Mouse (Mus musculus) midbrain, embryonic 11.5 days (tissue): Measurements from ENCODE around the gene Pkd2. TPM values are rescaled to one million over a fixed set of nuclear protein-coding genes. Genes with fewer than 3 reads are reported as not detected.

Source experiments
- ATAC-seq: fragments of 200-750 bp; cut with Nextera tagmentation; 2 replicates; pipeline ENCODE4 v1.8.0; 2017; ENCODE audit warnings: moderate TSS enrichment, moderate library complexity; ENCODE audit not compliant: low FRiP score
- DNase-seq: peaks from one replicate; pipeline ENCODE4 v3.0.0; 2015; ENCODE audit warnings: low spot score; ENCODE audit errors: missing footprints
- H3K27ac ChIP-seq: fragments of 300-500 bp; sonication (generic); 2 replicates; pipeline ENCODE4 v1.5.1; 2014; ENCODE audit warnings: low read depth, low read length
- H3K27me3 ChIP-seq: fragments of 300-500 bp; sonication (generic); 2 replicates; pipeline ENCODE4 v1.6.1; 2014; ENCODE audit warnings: mild to moderate bottlenecking, low read length, moderate library complexity, mixed read lengths; ENCODE audit not compliant: control insufficient read depth, insufficient read depth
- H3K36me3 ChIP-seq: fragments of 300-500 bp; sonication (generic); 2 replicates; pipeline ENCODE4 v1.6.1; 2014; ENCODE audit warnings: mild to moderate bottlenecking, low read length, moderate library complexity, mixed read lengths; ENCODE audit not compliant: control insufficient read depth, insufficient read depth
- H3K4me1 ChIP-seq: fragments of 300-500 bp; sonication (generic); 2 replicates; pipeline ENCODE4 v1.6.1; 2014; ENCODE audit warnings: low read length; ENCODE audit not compliant: control insufficient read depth, insufficient read depth
- H3K4me2 ChIP-seq: fragments of 300-500 bp; sonication (generic); 2 replicates; pipeline ENCODE4 v1.6.1; 2014; ENCODE audit warnings: mild to moderate bottlenecking, moderate library complexity
- H3K4me3 ChIP-seq: fragments of 300-500 bp; sonication (generic); 2 replicates; pipeline ENCODE4 v1.5.1; 2014; ENCODE audit warnings: low read depth, low read length
- H3K9ac ChIP-seq: fragments of 300-500 bp; sonication (generic); 2 replicates; pipeline ENCODE4 v1.6.1; 2014; ENCODE audit warnings: low read length
- H3K9me3 ChIP-seq: fragments of 300-500 bp; sonication (generic); 2 replicates; pipeline ENCODE4 v1.6.1; 2016; ENCODE audit warnings: low read length; ENCODE audit not compliant: control insufficient read depth
- WGBS: fragments of 180-500 bp; shearing (Covaris S2); extraction: QIAGEN DNeasy Blood & Tissue Kit; methylation state at CpG from one replicate; pipeline ENCODE4 v1.1.7; 2014; 5-methylcytosine and 5-hydroxymethylcytosine counted together
- polyA plus RNA-seq: library from polyadenylated mRNA; unstranded; fragments of >200 nt; fragmentation: Nextera tagmentation; extraction: Ambion mirVana; gene quantifications from 2 replicates; pipeline ENCODE4 v1.2.1, GENCODE M21; 2014

The Pkd2 gene
- polyA plus RNA-seq = 10.3 and 11.2 TPM in 2 replicates

DNA sequence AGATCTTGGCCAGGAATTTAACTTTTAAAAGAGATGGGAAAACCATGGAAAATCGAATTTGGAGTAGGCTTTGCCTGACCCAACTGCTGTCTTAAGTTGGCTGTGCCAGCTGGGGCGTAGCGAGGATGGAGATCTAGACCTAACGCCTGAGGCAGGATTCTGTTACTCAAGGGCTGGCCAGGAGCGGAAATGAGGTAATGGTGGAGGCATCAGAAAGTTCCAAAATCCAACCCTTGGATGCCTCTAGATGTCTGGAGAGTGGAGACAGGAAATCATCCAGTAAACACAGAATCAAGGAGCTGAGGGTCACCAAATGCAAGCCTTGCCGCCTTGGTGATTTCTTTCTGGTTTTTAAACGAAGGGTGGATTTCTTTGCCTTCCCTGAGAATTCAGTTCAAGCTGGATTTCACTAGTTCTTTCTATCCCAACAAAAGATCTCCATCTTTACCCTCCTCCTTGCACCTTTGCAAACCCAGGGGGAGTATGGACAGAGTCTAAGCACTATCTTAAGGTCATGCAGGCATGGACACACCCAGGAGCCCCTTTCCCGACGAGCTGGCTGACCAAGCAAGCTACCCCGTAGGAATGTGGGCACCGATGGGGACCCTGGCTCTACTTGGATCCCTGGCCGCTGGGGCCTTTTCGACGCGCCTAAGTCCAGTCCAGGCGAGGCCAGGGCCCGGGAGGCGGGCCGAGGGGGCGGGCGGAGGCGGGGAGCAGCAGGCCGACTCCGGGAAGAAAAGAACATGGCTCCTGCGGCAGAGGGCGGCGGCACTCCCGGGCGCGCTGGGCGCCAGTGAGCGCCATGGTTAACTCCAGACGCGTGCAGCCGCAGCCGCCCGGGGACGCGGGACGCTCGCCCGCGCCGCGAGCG lies at the start of gene Pkd2:
Pkd2 (plus strand) TSS at position 619 of the 874 bp plus-strand sequence.
- H3K9ac ChIP-seq = peak within 1 kb of the TSS; percentile 96
- DNase-seq (peak; percentile 97), ATAC-seq (peak; percentile 91)
- H3K27me3 ChIP-seq = no peaks in the 10 kb centered on the region
- H3K36me3 ChIP-seq = no peaks in the 10 kb centered on the region
- peak within 1 kb of the TSS; percentile 69 for H3K27ac ChIP-seq
- 12% methylated on average over 45 of the region's 46 CpGs for WGBS
- 0 out of 2 replicates have a peak, but pooled peaks cover 2% of the 10 kb centered on the region for H3K4me1 ChIP-seq
- H3K4me2 ChIP-seq = peak within 1 kb of the TSS; percentile 75
- H3K9me3 ChIP-seq = no peaks in the 10 kb centered on the region
- peak within 1 kb of the TSS; percentile 68 for H3K4me3 ChIP-seq

DNA sequence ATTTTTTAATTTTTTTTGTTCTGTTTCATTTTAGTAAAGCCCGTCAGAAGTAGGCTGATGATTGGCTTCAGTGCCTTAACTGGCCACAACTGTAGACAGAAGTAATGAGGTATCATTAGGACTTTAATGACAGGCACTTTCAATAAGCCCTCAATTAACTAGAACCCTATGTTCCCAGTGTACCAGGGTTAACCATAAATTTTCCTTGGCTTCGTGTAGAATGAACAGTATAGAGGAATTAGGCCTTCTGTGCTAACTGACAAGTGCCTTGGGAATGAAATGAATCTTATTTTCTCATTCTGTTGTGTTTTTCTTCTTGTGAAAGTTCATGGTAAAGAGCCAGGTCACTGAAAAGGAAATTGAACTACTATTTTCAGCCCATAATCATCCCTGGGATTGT lies 43.3 kb upstream of the Pkd2 start:
- no peaks in the 10 kb centered on the region for H3K4me1 ChIP-seq
- H3K27me3 ChIP-seq = no peaks in the 10 kb centered on the region
- H3K36me3 ChIP-seq = no peaks in the 10 kb centered on the region
- no peak overlapping the region for H3K27ac ChIP-seq
- H3K9me3 ChIP-seq = no peaks in the 10 kb centered on the region
- no peak overlapping the region for H3K4me2 ChIP-seq
- DNase-seq = no peak
- no peak overlapping the region for H3K9ac ChIP-seq
- no peak overlapping the region for H3K4me3 ChIP-seq
- no peak for ATAC-seq
- 79% methylated on average over 2 of the region's 2 CpGs for WGBS

DNA sequence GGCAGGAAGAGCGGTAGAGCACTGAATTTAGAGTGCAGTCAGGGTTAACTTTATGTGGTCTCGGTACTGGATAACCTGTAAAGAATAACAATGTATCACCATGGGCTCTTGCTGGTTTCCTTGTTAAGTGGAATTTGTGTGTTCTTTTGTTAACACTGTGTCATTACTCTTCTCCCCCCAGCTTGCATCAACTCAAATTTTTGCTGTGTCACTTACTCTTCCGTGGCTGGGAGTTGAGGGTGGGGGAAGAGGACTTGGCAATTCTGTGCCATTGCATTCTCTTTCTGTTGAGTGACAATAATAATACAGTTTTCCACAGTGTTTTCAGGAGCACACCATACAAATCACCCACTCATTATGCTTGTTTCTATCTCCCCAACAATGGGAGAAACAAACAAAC lies 42.2 kb upstream of the Pkd2 start:
- H3K27ac ChIP-seq = no peak overlapping the region
- no peaks in the 10 kb centered on the region for H3K9me3 ChIP-seq
- H3K4me1 ChIP-seq = no peaks in the 10 kb centered on the region
- H3K4me3 ChIP-seq = no peak overlapping the region
- H3K36me3 ChIP-seq = no peaks in the 10 kb centered on the region
- H3K9ac ChIP-seq = no peak overlapping the region
- H3K4me2 ChIP-seq = no peak overlapping the region
- ATAC-seq (no peak), DNase-seq (no peak)
- H3K27me3 ChIP-seq = no peaks in the 10 kb centered on the region
- WGBS = 77% methylated on average over 3 of the region's 3 CpGs

DNA sequence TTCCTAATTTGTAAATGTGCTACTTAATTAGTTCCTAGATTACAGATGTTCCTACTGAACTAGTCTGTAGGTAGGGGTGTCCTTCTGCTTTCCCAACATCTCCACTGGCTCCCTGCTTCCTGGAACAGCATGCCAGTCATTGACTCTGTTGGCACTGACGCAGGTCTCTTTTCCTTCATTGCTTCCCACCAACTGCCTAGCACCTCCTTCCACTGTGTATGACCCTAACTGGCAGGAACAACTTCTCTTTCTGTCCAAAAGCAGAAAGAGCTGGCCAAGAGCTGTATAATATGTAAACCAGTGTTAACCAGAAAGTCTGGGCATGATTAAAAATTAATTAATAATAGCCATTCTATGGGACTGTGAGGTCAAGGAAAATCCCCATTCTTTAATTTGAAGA lies 41.5 kb upstream of the Pkd2 start:
- H3K4me1 ChIP-seq = no peaks in the 10 kb centered on the region
- no peaks in the 10 kb centered on the region for H3K9me3 ChIP-seq
- 94% methylated on average over 1 of the region's 1 CpGs for WGBS
- DNase-seq = no peak
- H3K36me3 ChIP-seq = no peaks in the 10 kb centered on the region
- no peak overlapping the region for H3K9ac ChIP-seq
- no peaks in the 10 kb centered on the region for H3K27me3 ChIP-seq
- H3K27ac ChIP-seq = no peak overlapping the region
- no peak overlapping the region for H3K4me3 ChIP-seq
- no peak for ATAC-seq
- H3K4me2 ChIP-seq = no peak overlapping the region

DNA sequence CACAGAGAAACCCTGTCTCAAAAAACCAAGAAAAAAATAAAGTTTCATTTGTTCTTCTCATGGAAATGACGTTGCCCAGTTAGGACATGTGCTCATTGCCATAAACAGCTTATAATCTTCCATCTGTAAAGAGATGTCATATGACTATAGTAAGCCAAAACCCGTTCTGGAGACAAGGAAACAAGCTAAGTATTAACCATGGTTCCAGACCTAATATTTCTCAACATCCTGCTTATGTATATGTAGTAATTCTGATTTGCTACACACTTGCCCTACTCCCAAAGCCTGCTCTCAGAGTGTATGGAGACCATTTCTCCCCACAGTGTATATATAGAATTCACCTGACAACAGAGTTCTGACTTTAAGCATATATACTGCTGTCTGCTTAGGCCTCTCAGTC lies 37.2 kb upstream of the Pkd2 start:
- 68% methylated on average over 2 of the region's 2 CpGs for WGBS
- Histone ChIP-seq H3K36me3 (no peaks in the 10 kb centered on the region), H3K27ac (no peak overlapping the region), H3K4me3 (no peak overlapping the region), H3K9ac (no peak overlapping the region), H3K27me3 (no peaks in the 10 kb centered on the region), H3K9me3 (no peaks in the 10 kb centered on the region), H3K4me1 (no peaks in the 10 kb centered on the region), H3K4me2 (no peak overlapping the region)
- no peak for ATAC-seq
- peak; percentile 69 for DNase-seq

DNA sequence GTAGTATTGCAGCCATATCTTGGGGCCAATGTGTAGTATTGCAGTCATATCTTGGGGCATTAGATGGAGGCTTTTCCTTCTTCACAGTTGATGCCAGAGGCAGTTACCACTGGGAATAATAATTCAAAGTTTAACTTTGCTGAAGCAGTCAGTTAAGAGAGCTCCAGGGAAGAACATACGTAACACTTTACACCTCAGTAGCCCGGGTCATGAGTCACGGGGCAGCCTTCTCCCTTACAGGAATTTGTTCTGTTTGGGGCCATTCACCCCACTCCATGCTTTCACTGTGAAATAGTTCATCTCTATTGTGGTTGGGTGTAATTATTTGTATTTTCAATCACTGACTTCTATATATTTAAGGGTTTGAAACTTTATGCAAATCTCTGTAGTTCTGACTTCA lies 35.4 kb upstream of the Pkd2 start:
- no peak for DNase-seq
- H3K9ac ChIP-seq = no peak overlapping the region
- H3K27me3 ChIP-seq = no peaks in the 10 kb centered on the region
- H3K9me3 ChIP-seq = no peaks in the 10 kb centered on the region
- WGBS = 87% methylated on average over 3 of the region's 3 CpGs
- no peak overlapping the region for H3K4me2 ChIP-seq
- H3K36me3 ChIP-seq = no peaks in the 10 kb centered on the region
- no peak for ATAC-seq
- H3K4me3 ChIP-seq = no peak overlapping the region
- H3K4me1 ChIP-seq = no peaks in the 10 kb centered on the region
- H3K27ac ChIP-seq = no peak overlapping the region

DNA sequence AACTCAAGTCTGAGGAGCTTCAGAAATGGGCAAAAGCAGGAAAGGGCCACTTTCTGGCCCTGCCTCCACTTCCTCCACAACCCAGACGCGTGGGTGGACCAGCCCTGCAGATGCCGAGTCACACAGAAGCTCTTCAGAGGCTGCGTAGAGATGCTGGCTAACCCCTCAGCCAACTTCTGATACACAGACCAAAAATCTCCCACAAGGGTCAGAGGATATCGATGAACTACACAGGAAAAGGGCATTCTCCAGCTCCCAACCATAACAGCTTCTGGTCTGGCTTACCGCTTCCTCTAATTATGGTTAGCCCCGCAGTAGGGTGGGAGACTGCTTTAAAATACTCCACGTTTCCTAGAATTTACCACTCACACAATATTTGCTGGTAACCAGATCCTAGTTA lies 33.3 kb upstream of the Pkd2 start:
- Histone ChIP-seq H3K4me1 (no peaks in the 10 kb centered on the region), H3K36me3 (no peaks in the 10 kb centered on the region), H3K4me2 (no peak overlapping the region), H3K4me3 (no peak overlapping the region), H3K9me3 (no peaks in the 10 kb centered on the region), H3K27ac (no peak overlapping the region), H3K9ac (no peak overlapping the region), H3K27me3 (no peaks in the 10 kb centered on the region)
- DNase-seq = peak; percentile 57
- ATAC-seq = no peak
- WGBS = 86% methylated on average over 8 of the region's 8 CpGs

DNA sequence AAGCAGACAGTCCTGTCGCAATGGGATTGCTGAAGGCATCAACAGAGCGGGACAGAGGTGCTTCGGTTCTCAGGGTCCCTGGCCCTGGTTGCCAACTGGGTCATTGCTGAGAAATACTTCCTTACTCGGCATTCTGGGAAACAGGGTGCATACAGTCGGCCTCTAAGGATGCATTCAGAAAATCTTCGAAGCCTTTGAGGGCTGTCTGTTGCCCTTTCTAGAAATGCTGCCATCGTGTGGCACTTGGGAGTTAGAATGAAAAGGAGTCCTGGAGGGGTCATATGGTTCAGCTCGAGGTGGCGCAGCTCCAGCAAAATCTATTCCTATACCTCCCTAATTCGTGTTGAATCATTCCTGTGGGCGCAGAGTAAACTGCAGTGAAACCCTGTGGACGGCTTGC lies 26.4 kb upstream of the Pkd2 start:
- Histone ChIP-seq H3K4me3 (no peak overlapping the region), H3K4me2 (no peak overlapping the region), H3K9ac (no peak overlapping the region), H3K4me1 (no peaks in the 10 kb centered on the region), H3K27ac (no peak overlapping the region), H3K9me3 (no peaks in the 10 kb centered on the region), H3K36me3 (no peaks in the 10 kb centered on the region), H3K27me3 (no peaks in the 10 kb centered on the region)
- 45% methylated on average over 12 of the region's 12 CpGs for WGBS
- ATAC-seq (no peak), DNase-seq (peak; percentile 87)

DNA sequence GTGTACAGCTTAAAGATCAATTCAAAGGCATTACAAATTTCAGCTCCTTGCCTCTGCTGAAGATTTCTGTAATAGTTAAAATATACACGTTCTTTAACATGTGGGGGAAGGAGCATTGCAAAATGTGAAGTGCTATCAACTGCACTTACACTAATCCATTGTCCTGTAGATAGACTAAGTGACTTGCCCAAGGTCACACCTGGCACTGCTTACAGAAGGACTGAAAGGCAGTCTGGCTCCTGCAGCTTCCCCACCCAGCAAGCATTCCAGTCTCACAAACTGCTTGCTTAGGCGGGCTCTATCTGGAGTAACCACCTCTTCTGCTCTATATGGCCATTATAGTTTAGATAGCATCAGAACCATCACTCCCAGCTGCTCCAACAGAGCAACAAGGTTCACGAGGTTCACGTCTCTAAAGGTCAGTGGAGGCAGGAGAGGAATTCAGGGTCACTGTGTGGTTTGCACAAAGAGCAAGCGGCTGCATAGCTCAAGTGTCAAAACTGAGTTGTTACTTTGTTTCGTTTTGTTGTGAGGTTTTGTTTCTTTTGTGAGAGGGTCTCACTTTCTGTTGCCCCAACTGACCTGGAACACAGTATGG lies 25.2 kb upstream of the Pkd2 start:
- Histone ChIP-seq H3K9me3 (no peaks in the 10 kb centered on the region), H3K4me3 (no peak overlapping the region), H3K9ac (no peak overlapping the region), H3K4me2 (no peak overlapping the region), H3K27me3 (no peaks in the 10 kb centered on the region), H3K27ac (no peak overlapping the region), H3K4me1 (no peaks in the 10 kb centered on the region), H3K36me3 (no peaks in the 10 kb centered on the region)
- ATAC-seq (no peak), DNase-seq (peak; percentile 44)
- whole genome bisulfite sequencing = 62% methylated on average over 6 of the region's 6 CpGs
